Mouse (Mus musculus) hindlimb bud, embryonic 11.5 days (tissue): Measurements from ENCODE around the gene Ccr7.
A peak's percentile ranks its signal among the peaks of the same experiment; 100 is the strongest.

Source experiments
- DNase-seq: peaks from one replicate; pipeline ENCODE4 v3.0.0-alpha.2; 2012; ENCODE audit warnings: low read depth, low spot score; ENCODE audit errors: extremely low spot score

Ccr7 gene

GRCm38 (mm10) chr11:99118420-99118819 lies 36.5 kb downstream of the Ccr7 start:
- DNase-seq = no peak

- DNase-seq = no peak
Measured at GRCm38 (mm10) chr11:99117907-99118306, 37.0 kb downstream of the Ccr7 start.

GRCm38 (mm10) chr11:99115940-99116339 lies 38.9 kb downstream of the Ccr7 start:
- no peak for DNase-seq

GRCm38 (mm10) chr11:99113111-99113510 lies 41.8 kb downstream of the Ccr7 start:
- DNase-seq = no peak

- no peak for DNase-seq
Measured at GRCm38 (mm10) chr11:99112700-99113099, 42.2 kb downstream of the Ccr7 start.

- no peak for DNase-seq
Measured at GRCm38 (mm10) chr11:99111631-99112030, 43.2 kb downstream of the Ccr7 start.

GRCm38 (mm10) chr11:99111155-99111554 lies 43.7 kb downstream of the Ccr7 start:
- no peak for DNase-seq

- no peak for DNase-seq
Measured at GRCm38 (mm10) chr11:99110370-99111110, 44.3 kb downstream of the Ccr7 start.

GRCm38 (mm10) chr11:99108296-99108695 lies 46.6 kb downstream of the Ccr7 start:
- DNase-seq = no peak

GRCm38 (mm10) chr11:99105981-99106726 lies 48.7 kb downstream of the Ccr7 start:
- no peak for DNase-seq

- DNase-seq = no peak
Measured at GRCm38 (mm10) chr11:99104609-99105410, 50.1 kb downstream of the Ccr7 start.

- DNase-seq = no peak
Measured at GRCm38 (mm10) chr11:99102575-99103270, 52.2 kb downstream of the Ccr7 start.

GRCm38 (mm10) chr11:99101693-99102092 lies 53.2 kb downstream of the Ccr7 start:
- no peak for DNase-seq

GRCm38 (mm10) chr11:99100215-99100614 lies 54.7 kb downstream of the Ccr7 start:
- no peak for DNase-seq

- DNase-seq = no peak
Measured at GRCm38 (mm10) chr11:99099516-99099915, 55.4 kb downstream of the Ccr7 start.

GRCm38 (mm10) chr11:99098924-99099323 lies 56.0 kb downstream of the Ccr7 start:
- DNase-seq = no peak

GRCm38 (mm10) chr11:99096996-99097774 lies 57.7 kb downstream of the Ccr7 start:
- DNase-seq = no peak

- no peak for DNase-seq
Measured at GRCm38 (mm10) chr11:99096417-99096816, 58.5 kb downstream of the Ccr7 start.

- peak; percentile 74 for DNase-seq
Measured at GRCm38 (mm10) chr11:99095759-99096158, 59.1 kb downstream of the Ccr7 start.
